Mouse (Mus musculus) spleen, adult 2 months (tissue): ENCODE data around the gene Lrmda.

ENCODE experiments used
- CTCF ChIP-seq: fragments of 200-500 bp; IDR thresholded peaks from 2 replicates; pipeline ENCODE4 v1.5.1; 2011; ENCODE audit warnings: mild to moderate bottlenecking, inconsistent platforms; ENCODE audit not compliant: insufficient read depth, insufficient read length, insufficient replicate concordance; ENCODE audit errors: extremely low read depth
- POLR2A ChIP-seq: fragments of 200-500 bp; IDR thresholded peaks from 2 replicates; pipeline ENCODE4 v1.6.1; 2011; ENCODE audit warnings: low read depth, low read length, inconsistent platforms

GRCm38 (mm10) chr14:22747816-22748215 lies 728.3 kb downstream of the Lrmda start:
- TF ChIP-seq CTCF = no peak
- TF ChIP-seq POLR2A = no peak
